Mouse (Mus musculus): ENCODE data around the gene Zfp987. TPM values are rescaled to one million over a fixed set of nuclear protein-coding genes. Genes with fewer than 3 reads are reported as not detected.
"Not testable (repeated sequence)": the region's sequence is repeated elsewhere in the genome, so short reads cannot be mapped to it uniquely, and the experiment has no call there.

Gene Zfp987
- total RNA-seq (2021), result not detected
- long read RNA-seq, experiment 1, result 0 reads
- long read RNA-seq, experiment 2, partial matches to known transcripts, result 0 of 1 reads
- long read RNA-seq, experiment 2, other reads (novel, unspliced or antisense), result 1 of 1 reads

- H3K4me3 ChIP-seq; H3K27ac ChIP-seq; DNase-seq (ENCODE audit: low spot score in 2 of 2): not testable (repeated sequence)
Observed at GRCm38 (mm10) chr4:146096998-146097397, at the start of gene Zfp987. Zfp987 (plus strand) TSS chr4:146097298.

DNA sequence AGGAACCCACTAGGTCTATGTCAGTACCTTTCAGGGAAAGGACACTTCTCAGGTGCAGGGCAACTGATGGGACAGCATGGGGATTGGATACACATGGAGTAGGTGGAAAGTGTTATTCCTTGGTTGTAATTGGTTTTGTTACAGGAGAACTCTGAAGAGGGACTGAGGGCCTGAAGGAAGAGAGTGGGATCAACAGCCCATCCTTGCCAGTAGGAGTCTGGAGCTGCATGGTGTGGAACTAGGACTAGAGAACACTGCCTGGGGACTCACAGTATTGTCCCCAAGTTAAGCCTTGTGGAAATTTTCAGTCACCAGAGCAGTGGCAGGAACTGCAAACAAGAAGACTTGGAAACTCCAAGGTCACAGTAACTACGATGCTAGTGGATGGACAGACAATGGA is 44.6 kb upstream of the Zfp987 start:
- not testable (repeated sequence) for H3K27ac ChIP-seq; DNase-seq (ENCODE audit: low spot score in 2 of 2); H3K4me3 ChIP-seq

- not testable (repeated sequence) for H3K27ac ChIP-seq; DNase-seq (ENCODE audit: low spot score in 2 of 2); H3K4me3 ChIP-seq
Observed at GRCm38 (mm10) chr4:146053445-146053844, 43.7 kb upstream of the Zfp987 start.

- no peak for DNase-seq (ENCODE audit: low spot score in 2 of 2)
- no peak overlapping the region for H3K4me3 ChIP-seq
- H3K27ac ChIP-seq, result no peak overlapping the region
- TF ChIP-seq CTCF (conservative IDR thresholded peaks at IDR 0.05), result no peak
Observed at GRCm38 (mm10) chr4:146055335-146055734, 41.8 kb upstream of the Zfp987 start.

DNA sequence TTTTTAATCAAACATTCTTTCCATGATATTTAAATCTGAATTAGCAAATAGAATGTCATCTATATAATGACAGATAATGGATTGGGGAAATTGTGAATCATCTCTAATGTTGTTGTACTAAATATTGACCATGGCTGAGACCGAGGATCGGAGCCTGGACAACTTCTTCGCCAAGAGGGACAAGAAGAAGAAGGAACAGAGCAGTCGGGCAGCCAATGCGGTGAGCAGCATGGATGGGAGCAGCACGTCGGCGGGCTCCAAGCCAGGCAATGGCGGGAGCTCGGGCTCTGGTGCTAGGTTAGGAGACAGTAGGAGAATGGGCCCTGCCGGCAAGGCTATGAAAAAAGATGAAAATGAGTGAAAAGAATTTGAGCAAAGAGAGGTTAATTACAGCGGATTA is 38.5 kb upstream of the Zfp987 start:
- not testable (repeated sequence) for DNase-seq (ENCODE audit: low spot score in 2 of 2); H3K4me3 ChIP-seq

DNA sequence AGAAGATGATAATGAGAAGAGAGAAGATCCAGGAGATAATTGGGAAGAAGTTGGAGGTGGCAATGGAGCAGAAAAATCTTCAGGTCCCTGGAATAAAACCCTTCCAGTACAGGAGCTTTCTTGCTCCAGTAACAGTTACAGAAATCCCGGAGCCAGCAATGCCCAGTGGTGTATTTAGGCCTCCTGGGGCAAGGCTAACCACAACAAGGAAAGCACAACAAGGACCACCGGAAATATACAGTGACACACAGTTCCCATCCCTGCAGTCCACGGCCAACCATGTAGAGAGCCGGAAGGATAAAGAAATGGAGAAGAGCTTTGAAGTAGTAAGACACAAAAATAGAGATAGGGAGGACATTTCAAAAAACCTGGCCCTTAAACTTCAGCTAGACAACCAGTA is 38.0 kb upstream of the Zfp987 start:
- not testable (repeated sequence) for H3K27ac ChIP-seq; DNase-seq (ENCODE audit: low spot score in 2 of 2); H3K4me3 ChIP-seq

More for the DNA sequence above, 38.5 kb upstream of the Zfp987 start:
- H3K27ac ChIP-seq, result not testable (repeated sequence)

- not testable (repeated sequence) for DNase-seq (ENCODE audit: low spot score in 2 of 2); H3K4me3 ChIP-seq; H3K27ac ChIP-seq
Observed at GRCm38 (mm10) chr4:146059974-146060693, 37.0 kb upstream of the Zfp987 start.

DNA sequence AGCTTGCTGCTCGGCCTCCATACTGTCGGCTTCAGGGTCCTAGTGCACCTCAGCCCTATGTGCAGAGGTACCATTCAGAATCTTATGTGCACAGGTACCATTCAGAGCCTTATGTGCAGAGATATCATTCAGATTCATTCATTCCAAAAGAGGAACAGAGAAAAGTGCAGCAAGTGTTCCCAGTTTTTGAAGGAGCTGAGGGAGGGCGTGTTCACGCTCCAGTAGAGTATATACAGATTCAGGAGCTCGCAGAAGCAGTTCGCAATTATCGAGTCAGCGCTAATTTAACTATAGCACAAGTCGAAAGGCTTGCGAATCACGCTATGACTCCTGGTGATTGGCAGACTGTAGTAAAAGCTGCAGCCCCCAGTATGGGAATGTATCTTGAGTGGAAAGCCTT is 36.0 kb upstream of the Zfp987 start:
- H3K4me3 ChIP-seq; H3K27ac ChIP-seq; DNase-seq (ENCODE audit: low spot score in 2 of 2): not testable (repeated sequence)

GRCm38 (mm10) chr4:146062021-146062420 is 35.1 kb upstream of the Zfp987 start:
- H3K27ac ChIP-seq; DNase-seq (ENCODE audit: low spot score in 2 of 2); H3K4me3 ChIP-seq: not testable (repeated sequence)

- H3K27ac ChIP-seq; H3K4me3 ChIP-seq; DNase-seq (ENCODE audit: low spot score in 2 of 2): not testable (repeated sequence)
Observed at GRCm38 (mm10) chr4:146063001-146063400, 34.1 kb upstream of the Zfp987 start.

DNA sequence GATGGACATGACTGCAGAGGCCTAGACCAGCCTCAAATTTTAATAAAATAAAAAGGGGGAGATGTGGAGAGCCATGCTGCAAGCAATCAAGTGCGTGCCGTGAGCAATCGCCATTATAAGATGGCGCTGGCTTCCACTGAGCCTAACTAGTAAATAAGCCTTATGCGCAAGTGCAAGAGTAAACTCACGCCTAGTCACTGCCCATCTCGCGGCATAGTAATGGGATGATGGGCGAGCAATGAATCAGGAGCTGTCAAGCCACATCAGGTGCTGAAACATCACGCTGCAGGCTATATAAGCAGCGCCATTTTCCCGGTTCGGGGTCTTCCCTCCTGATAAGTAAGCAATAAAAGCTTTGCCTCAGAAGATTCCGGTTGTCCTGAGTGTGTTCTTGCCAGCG is 33.5 kb upstream of the Zfp987 start:
- not testable (repeated sequence) for DNase-seq (ENCODE audit: low spot score in 2 of 2); H3K4me3 ChIP-seq; H3K27ac ChIP-seq

- H3K4me3 ChIP-seq; H3K27ac ChIP-seq; DNase-seq (ENCODE audit: low spot score in 2 of 2): not testable (repeated sequence)
Observed at GRCm38 (mm10) chr4:146064807-146065206, 32.3 kb upstream of the Zfp987 start.

DNA sequence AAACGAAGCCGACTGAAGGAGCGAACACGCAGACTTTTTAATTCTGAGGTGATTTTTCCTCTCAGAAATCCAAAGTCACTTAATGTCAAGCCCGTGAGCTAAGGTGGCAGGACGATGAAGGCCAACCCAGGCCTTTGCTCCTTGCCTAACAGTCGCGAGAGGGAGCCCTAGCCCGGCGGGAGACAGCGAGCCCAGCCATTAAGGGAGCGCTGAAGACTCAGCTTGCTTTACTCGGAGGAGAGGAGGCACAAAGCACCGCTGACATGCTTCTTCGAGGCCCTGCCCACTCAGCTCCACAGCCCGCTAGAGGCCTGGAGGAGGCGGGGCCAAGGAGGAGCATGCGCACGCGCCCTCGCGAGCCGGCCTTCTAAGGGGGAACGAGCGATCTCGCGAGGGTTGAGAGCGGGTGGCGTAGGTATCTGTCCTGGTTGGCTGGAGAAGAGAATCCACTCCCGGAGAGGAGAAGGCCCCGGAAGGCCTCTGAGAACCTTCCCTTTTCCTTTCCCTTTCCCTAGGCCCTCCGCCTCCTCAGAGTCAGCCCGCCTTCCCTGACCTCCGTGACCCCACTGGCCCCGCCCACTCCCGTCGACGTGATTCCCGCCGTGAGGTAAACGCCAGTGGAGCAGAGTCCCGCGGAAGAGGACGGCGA is 30.0 kb upstream of the Zfp987 start:
- not testable (repeated sequence) for H3K4me3 ChIP-seq, H3K27ac ChIP-seq

DNA sequence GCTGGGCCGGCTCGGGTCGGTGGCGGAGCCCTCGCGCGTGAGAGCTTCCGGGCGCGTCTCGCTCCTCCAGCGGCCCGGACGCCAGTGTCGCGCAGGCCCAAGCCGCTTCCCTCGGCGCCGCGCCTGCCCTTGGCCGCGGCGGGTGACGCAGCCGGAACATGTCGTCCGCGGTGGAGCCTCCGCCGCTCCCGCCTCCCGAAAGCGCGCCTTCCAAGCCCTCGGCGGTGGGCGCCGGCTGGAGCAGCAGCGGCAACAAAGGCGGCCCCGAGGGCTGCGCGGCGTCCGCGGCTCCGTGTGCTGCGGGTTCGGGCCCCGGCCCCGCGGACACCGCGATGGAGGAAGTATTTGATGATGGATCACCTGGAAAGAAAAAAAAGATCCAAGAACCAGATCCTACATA is 29.5 kb upstream of the Zfp987 start:
- not testable (repeated sequence) for H3K4me3 ChIP-seq; H3K27ac ChIP-seq; DNase-seq (ENCODE audit: low spot score in 2 of 2)

More for the DNA sequence above, 30.0 kb upstream of the Zfp987 start:
- DNase-seq (ENCODE audit: low spot score in 2 of 2), result not testable (repeated sequence)

DNA sequence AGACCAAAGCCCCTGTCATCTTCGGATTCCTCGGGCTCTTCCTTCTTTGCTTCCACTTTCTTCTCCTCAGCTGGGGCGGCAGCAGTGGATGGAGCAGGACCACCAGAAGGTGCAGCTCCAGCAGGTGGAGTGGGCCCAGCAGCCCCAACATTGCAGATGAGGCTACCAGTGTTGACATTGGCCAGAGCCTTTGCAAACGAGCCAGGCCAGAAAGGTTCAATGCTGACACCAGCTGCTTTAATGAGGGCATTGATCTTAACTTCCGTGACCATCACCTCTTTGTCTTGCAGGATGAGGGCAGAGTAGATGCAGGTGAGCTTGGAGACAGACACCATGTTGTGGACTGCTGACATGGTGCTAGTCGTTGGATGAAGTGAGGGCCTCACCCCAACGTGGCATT is 23.8 kb upstream of the Zfp987 start:
- DNase-seq (ENCODE audit: low spot score in 2 of 2); H3K27ac ChIP-seq; H3K4me3 ChIP-seq: not testable (repeated sequence)

DNA sequence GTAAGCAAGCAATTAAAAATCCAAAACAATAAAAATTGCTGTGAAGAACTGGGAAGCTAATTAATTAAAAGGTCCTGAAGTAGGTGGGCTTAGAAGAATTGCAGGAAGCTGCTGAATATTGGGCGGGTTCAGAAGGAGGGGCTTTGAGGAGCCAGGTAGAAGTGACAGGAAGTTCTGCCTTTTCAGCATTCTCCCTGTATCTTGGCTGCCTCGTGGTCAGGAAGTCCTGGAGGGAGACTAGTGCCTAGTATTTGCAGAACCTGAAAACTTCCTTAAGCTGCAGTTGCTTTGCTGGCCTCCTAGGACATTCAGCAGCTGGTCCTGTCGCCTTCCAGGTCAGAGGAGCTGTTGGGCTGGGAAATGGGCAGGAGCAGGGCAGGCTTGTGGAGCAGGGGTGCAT is 4.3 kb downstream of the Zfp987 start:
- DNase-seq (ENCODE audit: low spot score in 2 of 2); H3K4me3 ChIP-seq; H3K27ac ChIP-seq: not testable (repeated sequence)

DNA sequence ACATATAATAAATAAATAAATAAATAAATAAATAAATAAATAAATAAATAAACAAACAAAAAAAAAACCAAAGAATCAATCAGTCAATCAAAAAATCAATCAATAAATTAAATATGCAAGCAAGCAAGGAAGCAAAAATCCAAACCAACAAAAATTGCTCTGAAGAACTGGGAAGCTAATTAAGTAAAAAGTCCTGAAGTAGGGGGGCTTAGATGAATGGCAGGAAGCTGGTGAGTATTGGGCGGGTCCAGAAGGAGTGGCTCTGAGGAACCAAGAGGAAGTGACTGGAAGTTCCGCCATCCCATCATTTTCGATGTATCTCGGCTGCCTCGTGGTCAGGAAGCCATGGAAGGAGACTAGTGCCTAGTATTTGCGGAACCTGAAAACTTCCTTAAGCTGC is 59.4 kb downstream of the Zfp987 start, which contains the start of gene Zfp600:
Gene Zfp600, plus strand, starts transcription at position 301 of the 400 bp plus-strand sequence.
- H3K4me3 ChIP-seq; DNase-seq (ENCODE audit: low spot score in 2 of 2); H3K27ac ChIP-seq: not testable (repeated sequence)

DNA sequence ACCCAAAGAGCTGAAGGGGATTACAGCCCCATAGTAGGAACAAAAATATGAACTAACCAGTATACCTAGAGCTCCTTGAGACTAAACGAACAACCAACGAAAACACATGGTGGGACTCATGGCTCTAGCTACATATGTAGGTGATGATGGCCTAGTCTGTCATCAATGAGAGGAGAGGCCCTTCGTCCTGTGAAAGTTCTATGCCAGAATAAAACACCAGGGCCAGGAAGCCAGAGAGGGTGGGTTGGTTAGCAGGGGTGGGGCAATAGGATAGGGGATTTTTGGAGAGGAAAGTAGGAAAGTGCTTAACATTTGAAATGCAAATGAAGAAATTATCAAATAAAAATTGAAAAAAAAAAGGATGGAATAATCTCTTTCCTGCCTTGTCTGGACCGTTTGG is 65.8 kb downstream of the Zfp987 start:
- not testable (repeated sequence) for DNase-seq (ENCODE audit: low spot score in 2 of 2); H3K27ac ChIP-seq; H3K4me3 ChIP-seq

DNA sequence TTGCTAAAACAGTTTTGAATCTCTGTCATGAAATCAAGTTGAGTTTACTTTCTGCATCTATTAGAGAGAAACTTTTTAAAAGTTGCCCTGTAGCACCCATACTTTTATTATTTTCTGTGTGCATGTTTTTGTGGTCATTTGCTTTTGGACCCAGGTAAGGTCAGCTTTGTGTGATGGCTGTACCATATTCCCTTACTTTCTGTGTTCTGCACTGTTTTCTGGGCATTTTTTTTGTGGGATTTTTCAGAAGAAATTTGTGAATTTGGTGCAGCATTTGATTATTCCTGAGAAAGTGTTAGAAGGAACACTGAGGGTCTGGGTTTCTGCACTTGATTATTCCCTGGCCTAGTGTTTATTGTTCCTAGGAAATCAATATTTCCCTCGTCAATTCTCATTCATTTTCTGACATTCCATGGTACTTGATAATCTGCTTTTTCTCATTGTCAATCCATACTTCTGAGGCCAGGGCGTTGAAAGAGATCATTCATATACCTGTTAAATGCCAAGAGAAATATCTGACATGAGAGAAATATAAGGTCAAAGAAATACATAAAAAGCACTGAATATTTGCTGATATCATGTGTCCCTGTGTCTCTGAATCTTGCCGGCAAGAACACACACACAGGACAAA is 70.2 kb downstream of the Zfp987 start:
- not testable (repeated sequence) for H3K27ac ChIP-seq; H3K4me3 ChIP-seq; DNase-seq (ENCODE audit: low spot score in 2 of 2)

Measured in layer of hippocampus, adult 2 months (tissue).